Mouse (Mus musculus) heart, adult 2 months (tissue): ENCODE data around the gene Klc4.

Experiments used
- CTCF ChIP-seq: fragments of 200-600 bp; IDR thresholded peaks from 2 replicates; pipeline ENCODE4 v1.8.1; 2022; ENCODE audit warnings: antibody characterized with exemption, mild to moderate bottlenecking, moderate library complexity
- EP300 ChIP-seq: fragments of 200-500 bp; IDR thresholded peaks from 2 replicates; pipeline ENCODE4 v1.6.1; 2011; ENCODE audit warnings: low read depth, low read length, control low read depth; ENCODE audit not compliant: insufficient read depth

- TF ChIP-seq CTCF (no peak), EP300 (no peak)
These were observed 48.8 kb upstream of the Klc4 start for GRCm38 (mm10) chr17:46694517-46695063.
